Mouse (Mus musculus) inflammation-experienced regulatory T-cells, adult 16 weeks (primary cell): ENCODE measurements around the gene AI987944. TPM values are rescaled to one million over a fixed set of nuclear protein-coding genes. Genes with fewer than 3 reads are reported as not detected.

Experiments used
- polyA plus RNA-seq: library from polyadenylated mRNA; unstranded; fragments of 100-300 nt; shearing (Covaris generic); gene quantifications from one replicate; pipeline ENCODE4 v1.2.1, GENCODE M21; 2017

Gene AI987944
- 48.4 TPM for polyA plus RNA-seq

GRCm38 (mm10) chr7:41393048-41393971, at the start of gene AI987944:
TSS of gene AI987944 (minus strand) at chr7:41393379.

Other genes starting within 250 kb of the AI987944 start
- gene Gm5592, start 239.5 kb downstream of the AI987944 start, polyA plus RNA-seq: not detected
- 0.10 TPM for gene Vmn2r57, start 55.3 kb upstream of the AI987944 start, polyA plus RNA-seq
- gene Gm20449, start 106.0 kb upstream of the AI987944 start, polyA plus RNA-seq: not detected
- 18.2 TPM for gene AW146154, start 106.5 kb upstream of the AI987944 start, polyA plus RNA-seq
- 0.29 TPM for gene Gm6871, start 180.3 kb upstream of the AI987944 start, polyA plus RNA-seq
- 35.4 TPM for gene 2610021A01Rik, start 205.9 kb upstream of the AI987944 start, polyA plus RNA-seq
- gene Zfp788, start 239.8 kb upstream of the AI987944 start, polyA plus RNA-seq: 11.4 TPM